Mouse (Mus musculus): ENCODE results near the gene Palm2.

- TF ChIP-seq GATA1 (IDR thresholded peaks at IDR 0.05; ENCODE audit: borderline replicate concordance, low read length) (no peak), FLI1 (IDR thresholded peaks at IDR 0.05; ENCODE audit: low read length) (no peak)
These were observed 238.5 kb downstream of the Palm2 start for GRCm38 (mm10) chr4:57672541-57672940.
